Comparison of ENCODE assay signal across 8 mouse cellular contexts in genomic region chr6:100881657-100882056, GRCm38 (mm10).
"Had no signal": no experiment of that assay in that cellular context is flagged by ENCODE, and none has a peak within 500 bp of the region (broad histone marks: within the 10 kb centered on the region; RNA-seq: fewer than 3 reads in every experiment).

No protein-coding gene starts in this region.

- ATAC-seq: midbrain, embryonic 13.5 days; midbrain, embryonic 16.5 days had no signal

- H3K9ac ChIP-seq: liver, embryonic 13.5 days; midbrain, embryonic 13.5 days; neural tube, embryonic 13.5 days had no signal

- H3K27ac ChIP-seq: layer of hippocampus, adult 2 months; liver, embryonic 13.5 days; midbrain, embryonic 10.5 days; midbrain, embryonic 13.5 days; neural tube, embryonic 13.5 days had no signal

- DNase-seq: thymus, adult 18-20 months had no signal

- H3K27me3 ChIP-seq: liver, embryonic 13.5 days had no signal

- H3K36me3 ChIP-seq: liver, embryonic 13.5 days; midbrain, embryonic 10.5 days; midbrain, embryonic 13.5 days; neural tube, embryonic 13.5 days had no signal

- H3K9me3 ChIP-seq: liver, embryonic 13.5 days; midbrain, embryonic 10.5 days; midbrain, embryonic 13.5 days; neural tube, embryonic 13.5 days had no signal

- H3K4me3 ChIP-seq: layer of hippocampus, adult 2 months; liver, embryonic 13.5 days; midbrain, embryonic 10.5 days; midbrain, embryonic 13.5 days; myocyte; neural tube, embryonic 13.5 days had no signal

- H3K4me2 ChIP-seq: midbrain, embryonic 13.5 days had no signal
